Mouse (Mus musculus): Measurements from ENCODE around the gene Leap2. TPM values are rescaled to one million over a fixed set of nuclear protein-coding genes. Genes with fewer than 3 reads are reported as not detected.
A peak's percentile ranks its signal among the peaks of the same experiment; 100 is the strongest.
"Not testable (repeated sequence)": the region's sequence is repeated elsewhere in the genome, so short reads cannot be mapped to it uniquely, and the experiment has no call there.

Leap2 gene
- total RNA-seq, 2 experiments from 2014 or later = not detected

- intact Hi-C loops (cut with DNase I) = no loop called here
- DNase-seq = no peak
Observed at GRCm38 (mm10) chr11:53445562-53445961, 22.6 kb upstream of the Leap2 start.

GRCm38 (mm10) chr11:53443861-53444260, 20.9 kb upstream of the Leap2 start:
- intact Hi-C loops (cut with DNase I) = no loop called here
- peak; percentile 38 for DNase-seq

GRCm38 (mm10) chr11:53441921-53442320, 19.0 kb upstream of the Leap2 start:
- intact Hi-C loops (cut with DNase I) = no loop called here
- no peak for DNase-seq

GRCm38 (mm10) chr11:53436338-53436737, 13.4 kb upstream of the Leap2 start:
- intact Hi-C loops (cut with DNase I) = no loop called here
- no peak for DNase-seq

DNA sequence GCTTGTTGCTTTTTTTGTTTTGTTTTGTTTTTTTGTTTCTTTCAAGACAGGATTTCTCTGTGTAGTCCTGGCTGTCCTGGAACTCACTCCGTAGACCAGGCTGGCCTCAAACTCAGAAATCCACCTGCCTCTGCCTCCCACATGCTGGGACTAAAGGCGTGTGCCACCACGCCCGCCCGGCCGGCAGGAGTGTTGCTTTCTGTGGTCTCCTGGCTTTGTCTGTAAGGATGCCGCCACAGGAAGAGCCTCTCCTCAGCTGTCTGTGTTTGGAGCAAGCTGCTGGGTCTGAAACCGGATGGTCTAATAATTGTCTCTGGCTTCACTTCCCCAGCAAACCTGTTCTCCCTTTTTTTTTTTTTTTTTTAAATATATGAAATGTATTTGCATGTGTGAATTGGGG, 12.5 kb upstream of the Leap2 start:
- no peak for DNase-seq
- intact Hi-C loops (cut with DNase I) = no loop called here

GRCm38 (mm10) chr11:53433057-53433456, 10.1 kb upstream of the Leap2 start:
- DNase-seq = no peak
- intact Hi-C loops (cut with DNase I) = no loop called here

DNA sequence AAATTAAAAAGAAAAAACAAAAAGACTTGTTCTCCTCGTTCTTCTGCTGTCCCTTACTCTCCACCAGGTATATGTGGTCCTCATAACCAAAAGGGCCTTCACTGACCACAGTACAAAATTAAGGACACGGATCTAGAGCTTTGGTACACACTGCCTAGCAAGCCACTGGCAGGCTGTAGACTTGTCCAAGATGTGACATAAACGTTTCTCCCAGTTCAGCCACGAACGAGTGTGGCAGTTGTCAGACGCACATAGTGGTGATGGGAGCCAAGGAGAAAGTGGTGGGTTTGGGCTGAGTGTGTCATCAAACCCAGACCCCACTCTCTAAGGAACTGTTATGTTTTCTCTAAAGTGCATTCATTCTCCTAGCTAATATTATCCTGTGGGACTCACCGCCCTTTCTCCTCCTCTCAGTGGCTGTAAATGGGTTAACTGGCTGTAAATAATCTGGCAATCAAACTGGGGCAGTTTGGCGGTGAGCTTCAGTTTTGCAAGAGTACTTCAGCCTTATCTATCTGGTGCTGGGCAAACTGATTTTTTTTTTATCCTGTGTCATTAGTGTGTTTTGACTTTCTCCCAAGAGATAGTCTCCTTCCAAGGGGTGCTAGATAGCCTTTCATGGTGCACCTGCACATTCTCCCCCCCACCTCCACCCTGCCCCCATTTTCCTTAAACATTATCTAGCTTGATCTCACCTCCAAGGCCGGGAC, 8.5 kb upstream of the Leap2 start:
- intact Hi-C loops (cut with DNase I) = no loop called here
- DNase-seq = no peak

- peak; percentile 99 for DNase-seq
- intact Hi-C loops (cut with DNase I) = no loop called here
Observed at GRCm38 (mm10) chr11:53430670-53431346, 7.8 kb upstream of the Leap2 start, which contains the start of the genes Uqcrq and Gdf9. Uqcrq (minus strand) TSS chr11:53430831. Gdf9 (plus strand) TSS chr11:53431023.

GRCm38 (mm10) chr11:53430300-53430669, 7.3 kb upstream of the Leap2 start:
- intact Hi-C loops (cut with DNase I) = no loop called here
- no peak for DNase-seq

- no peak for DNase-seq
- intact Hi-C loops (cut with DNase I) = no loop called here
Observed at GRCm38 (mm10) chr11:53429182-53429581, 6.2 kb upstream of the Leap2 start.

GRCm38 (mm10) chr11:53428716-53429057, 5.7 kb upstream of the Leap2 start:
- no peak for DNase-seq
- intact Hi-C loops (cut with DNase I) = no loop called here

DNA sequence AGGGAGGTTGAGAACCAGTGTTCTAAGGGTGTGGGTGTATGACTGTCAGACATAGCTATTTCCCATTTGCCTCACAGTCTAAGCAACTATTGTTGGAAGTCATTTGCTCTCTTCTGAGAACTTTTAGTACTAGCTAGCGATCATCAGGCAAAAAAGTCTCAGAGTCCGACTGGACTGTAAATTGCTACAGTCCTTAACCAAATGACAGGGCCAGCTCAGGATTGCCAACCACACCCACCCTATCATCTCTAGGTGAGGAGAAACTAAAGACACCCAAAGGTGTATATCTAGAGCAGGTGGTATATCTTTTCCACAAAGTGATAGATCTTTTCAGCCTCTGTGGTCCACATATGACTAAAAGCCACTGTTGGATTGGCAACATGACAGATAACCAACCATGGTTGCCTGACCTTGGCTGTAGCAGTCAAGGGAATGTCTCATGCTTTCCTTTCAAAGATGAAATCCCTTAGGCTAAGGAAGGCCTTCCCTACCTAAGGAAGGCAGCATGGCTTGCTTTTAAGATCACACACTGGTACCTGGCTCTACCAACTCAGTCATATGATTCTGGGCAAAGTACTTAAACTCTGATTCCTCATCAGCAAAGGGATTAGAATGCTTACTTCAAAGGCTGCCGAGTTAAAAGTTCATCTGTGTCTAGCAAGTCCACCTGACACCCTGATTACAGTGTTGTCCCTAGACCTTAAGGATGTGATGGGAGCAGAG, 5.2 kb upstream of the Leap2 start:
- intact Hi-C loops (cut with DNase I) = no loop called here
- DNase-seq = no peak

- DNase-seq; intact Hi-C loops (cut with DNase I): not testable (repeated sequence)
Observed at GRCm38 (mm10) chr11:53426914-53427313, 3.9 kb upstream of the Leap2 start.

DNA sequence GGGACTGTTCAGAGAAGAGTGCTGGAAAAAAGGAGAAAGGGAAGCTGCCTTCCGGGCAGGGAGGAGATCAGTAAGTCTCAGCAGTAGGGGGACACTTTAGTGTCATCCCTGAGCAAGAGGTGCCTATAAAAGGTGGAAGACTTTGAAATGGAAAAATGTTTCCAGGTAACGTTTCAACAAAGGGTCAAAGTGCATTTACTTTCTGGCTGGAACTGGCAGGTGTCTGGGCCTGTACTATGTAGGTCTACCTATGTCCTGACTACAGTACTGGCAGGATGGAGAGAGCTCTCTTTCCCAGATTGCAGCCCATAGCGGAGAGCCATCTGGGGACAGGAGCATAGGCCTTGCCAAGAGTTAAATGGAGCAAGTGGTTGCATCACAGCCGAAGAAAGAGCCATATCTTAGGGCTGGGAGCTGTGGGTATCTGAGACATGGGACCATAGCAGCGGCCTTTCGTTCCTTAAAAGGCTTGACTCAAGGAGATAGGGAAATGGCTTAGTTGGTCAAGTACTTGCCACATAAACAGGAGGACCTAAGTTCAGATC, 2.8 kb upstream of the Leap2 start:
- intact Hi-C loops (cut with DNase I) = no loop called here
- no peak for DNase-seq

- intact Hi-C loops (cut with DNase I) = no loop called here
- DNase-seq = no peak
Observed at GRCm38 (mm10) chr11:53425251-53425650, 2.3 kb upstream of the Leap2 start.

- intact Hi-C loops (cut with DNase I) = no loop called here
- DNase-seq = no peak
Observed at GRCm38 (mm10) chr11:53424826-53425225, 1.9 kb upstream of the Leap2 start.

- DNase-seq = no peak
- intact Hi-C loops (cut with DNase I) = loop anchor here (10.0 kb wide), 1 partner anchor 133 kb away; no protein-coding TSS in a partner anchor
Observed at GRCm38 (mm10) chr11:53418048-53418447, 4.9 kb downstream of the Leap2 start.

- intact Hi-C loops (cut with DNase I) = loop anchor here (5.0 to 10.0 kb wide), 2 partner anchors 37 to 129 kb away; no protein-coding TSS in a partner anchor
- DNase-seq = no peak
Observed at GRCm38 (mm10) chr11:53413871-53414270, 9.1 kb downstream of the Leap2 start.

GRCm38 (mm10) chr11:53411738-53412137, 11.2 kb downstream of the Leap2 start:
- intact Hi-C loops (cut with DNase I) = loop anchor here (5.0 to 10.0 kb wide), 2 partner anchors 34 to 127 kb away; no protein-coding TSS in a partner anchor
- no peak for DNase-seq

- intact Hi-C loops (cut with DNase I) = no loop called here
- DNase-seq = no peak
Observed at GRCm38 (mm10) chr11:53403638-53404037, 19.3 kb downstream of the Leap2 start.

DNA sequence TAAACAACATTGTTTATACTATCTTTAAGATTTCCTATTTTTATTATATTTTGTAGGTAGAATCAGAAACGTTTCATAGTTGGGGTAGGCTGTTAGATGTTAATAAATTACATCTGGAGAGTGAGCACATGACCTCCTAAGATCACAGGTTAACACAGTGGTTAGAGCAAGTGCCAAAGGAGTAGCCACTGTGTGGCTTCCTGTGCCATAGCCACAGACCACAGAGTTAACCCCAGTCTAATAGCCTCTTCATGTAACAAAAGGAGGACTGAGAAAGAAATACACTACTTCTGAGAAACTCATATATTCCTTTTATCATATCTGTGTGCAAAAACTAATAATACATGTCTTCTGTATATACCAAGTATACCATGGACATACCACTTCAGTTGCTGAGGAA, 29.1 kb downstream of the Leap2 start:
- intact Hi-C loops (cut with DNase I) = loop anchor here (10.0 kb wide), 1 partner anchor 119 kb away; no protein-coding TSS in a partner anchor
- DNase-seq = no peak

All from left cerebral cortex, postnatal 4 days (tissue).